In genomic region chr2:65221646-65222045, GRCm38 (mm10) we compare ENCODE assay signal across 10 mouse cellular contexts.
"Had no signal": no experiment of that assay in that cellular context is flagged by ENCODE, and none has a peak within 500 bp of the region (broad histone marks: within the 10 kb centered on the region; RNA-seq: fewer than 3 reads in every experiment).

No protein-coding gene starts in this region.

- H3K36me3 ChIP-seq: limb, embryonic 10.5 days; liver, embryonic 15.5 days; midbrain, embryonic 13.5 days; stomach, embryonic 15.5 days had no signal

- H3K4me1 ChIP-seq: stomach, embryonic 15.5 days had no signal

- H3K27ac ChIP-seq: left cerebral cortex, adult 2 months; liver, embryonic 15.5 days; midbrain, embryonic 13.5 days; stomach, embryonic 15.5 days had no signal

- H3K4me3 ChIP-seq: left cerebral cortex, adult 2 months; limb, embryonic 10.5 days; liver, embryonic 15.5 days; midbrain, embryonic 13.5 days; stomach, embryonic 15.5 days had no signal

- DNase-seq: lung, adult 2 months; lung, postnatal 36 days; right cerebral cortex, postnatal 14 days; thymus, postnatal 36 days had no signal

- H3K27me3 ChIP-seq: liver, embryonic 15.5 days; midbrain, embryonic 13.5 days; stomach, embryonic 15.5 days had no signal

- ATAC-seq: lung, postnatal 0 days; midbrain, embryonic 13.5 days had no signal
